In the genomic region with DNA sequence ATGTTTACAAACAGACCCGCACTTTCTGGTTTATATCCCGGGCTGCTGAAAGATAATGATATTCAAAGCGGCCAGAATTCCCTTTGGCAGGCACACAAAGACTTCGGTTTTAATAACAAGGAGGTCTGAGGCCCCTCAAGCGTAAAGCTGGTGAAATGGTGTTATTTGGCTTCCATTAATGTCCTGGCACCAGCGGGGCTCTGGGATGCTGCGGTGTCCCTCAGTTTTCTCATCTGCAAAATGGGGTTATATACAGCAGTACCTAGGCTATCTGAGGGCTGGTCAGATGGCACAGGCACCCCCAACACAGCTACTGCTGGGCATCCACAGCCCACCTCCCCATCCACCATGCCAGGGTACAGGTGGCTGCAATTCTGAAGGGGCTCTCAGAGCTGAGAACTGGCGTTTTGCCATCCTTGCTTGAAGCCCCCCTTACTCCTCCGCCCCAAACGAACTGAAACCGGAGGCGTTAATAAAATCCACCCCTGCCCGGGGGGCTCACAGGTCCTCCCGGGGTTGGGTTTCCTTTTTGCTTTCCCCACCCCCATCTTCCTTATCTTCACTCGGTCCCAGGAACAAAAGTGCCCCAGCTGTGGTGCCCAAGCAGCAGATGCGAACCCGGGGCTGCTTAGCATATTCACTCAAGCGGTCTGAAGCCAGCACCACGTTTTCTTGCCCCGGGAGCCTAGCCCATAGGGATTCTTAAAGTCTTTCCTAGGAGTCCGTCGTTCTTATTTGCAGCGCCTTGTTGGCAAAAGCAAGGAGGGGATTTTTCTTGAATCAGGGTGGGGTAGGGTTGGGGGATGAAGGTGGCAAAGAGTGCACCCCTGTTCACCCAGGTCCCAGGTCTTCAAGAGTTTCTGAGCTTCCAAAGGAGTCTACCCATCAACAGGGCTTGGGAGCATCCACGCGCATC, we compare ENCODE assay signal across 19 mouse cellular contexts. TPM values are rescaled to one million over a fixed set of nuclear protein-coding genes. Genes with fewer than 3 reads are reported as not detected.
A peak's percentile ranks its signal among the peaks of the same experiment; 100 is the strongest.
DNase-seq lines count a peak whose midpoint lies in the region; ATAC-seq and TF ChIP-seq lines count a peak whose summit lies in the region.
"Had no signal": no experiment of that assay in that cellular context is flagged by ENCODE, and none has a peak within 500 bp of the region (broad histone marks: within the 10 kb centered on the region; RNA-seq: fewer than 3 reads in every experiment).

No protein-coding gene starts in this region.

- ATAC-seq in midbrain, embryonic 12.5 days (ENCODE audit: low FRiP score, low read depth): 0 out of 2 replicates have a peak, but pooled peaks have one; percentile 31
- ATAC-seq in midbrain, postnatal 0 days (ENCODE audit: low FRiP score): no peak
- ATAC-seq in hindbrain, embryonic 14.5 days (ENCODE audit: low FRiP score): no peak
- ATAC-seq in neural tube, embryonic 13.5 days (ENCODE audit: low read depth): 0 out of 2 replicates have a peak, but pooled peaks have one; percentile 33
- ATAC-seq: liver, embryonic 12.5 days had no signal

- no peaks in the 10 kb centered on the region for H3K36me3 ChIP-seq in midbrain, embryonic 12.5 days
- H3K36me3 ChIP-seq in midbrain, postnatal 0 days (ENCODE audit: insufficient read depth, low read length): no peaks in the 10 kb centered on the region
- H3K36me3 ChIP-seq in hindbrain, embryonic 14.5 days (replicated peaks; ENCODE audit: control insufficient read depth, insufficient read depth): no peaks in the 10 kb centered on the region
- no peaks in the 10 kb centered on the region; the same call in 1 of the 2 replicates for H3K36me3 ChIP-seq in neural tube, embryonic 13.5 days
- H3K36me3 ChIP-seq: forebrain, embryonic 10.5 days; liver, embryonic 12.5 days had no signal

- peaks cover 86% of the 10 kb centered on the region for H3K27me3 ChIP-seq in midbrain, embryonic 12.5 days
- peaks cover 66% of the 10 kb centered on the region for H3K27me3 ChIP-seq in midbrain, postnatal 0 days (ENCODE audit: insufficient read depth, low read length)
- peaks cover 93% of the 10 kb centered on the region for H3K27me3 ChIP-seq in hindbrain, embryonic 14.5 days (ENCODE audit: control insufficient read depth, insufficient read depth, low read length)
- peaks cover 91% of the 10 kb centered on the region for H3K27me3 ChIP-seq in neural tube, embryonic 13.5 days

- peaks cover 11% of the 10 kb centered on the region for H3K4me1 ChIP-seq in midbrain, embryonic 12.5 days
- no peaks in the 10 kb centered on the region for H3K4me1 ChIP-seq in midbrain, postnatal 0 days (ENCODE audit: insufficient read depth, low read length)
- no peaks in the 10 kb centered on the region; the same call in none of the 2 replicates for H3K4me1 ChIP-seq in hindbrain, embryonic 14.5 days (replicated peaks; ENCODE audit: control insufficient read depth, insufficient read depth, low read length)
- peaks cover 50% of the 10 kb centered on the region for H3K4me1 ChIP-seq in neural tube, embryonic 13.5 days (replicated peaks)

- 2% methylated on average over 25 of the region's 25 CpGs for WGBS in midbrain, embryonic 12.5 days
- 4% methylated on average over 25 of the region's 25 CpGs for WGBS in midbrain, postnatal 0 days
- 4% methylated on average over 25 of the region's 25 CpGs for WGBS in hindbrain, embryonic 14.5 days
- 4% methylated on average over 25 of the region's 25 CpGs for WGBS in neural tube, embryonic 13.5 days

- H3K27ac ChIP-seq in midbrain, embryonic 12.5 days (replicated peaks): no peak overlapping the region
- H3K27ac ChIP-seq in midbrain, postnatal 0 days (ENCODE audit: low read depth, low read length): no peak overlapping the region
- H3K27ac ChIP-seq in hindbrain, embryonic 14.5 days: 0 out of 2 replicates have a peak overlapping the region, but pooled peaks have one; percentile 10
- peak overlapping the region; percentile 95 for H3K27ac ChIP-seq in neural tube, embryonic 13.5 days (replicated peaks)
- H3K27ac ChIP-seq: forebrain, embryonic 10.5 days; heart, adult 2 months; liver, embryonic 12.5 days; stomach, postnatal 0 days had no signal

- peaks cover 7% of the 10 kb centered on the region; the same call in 1 of the 2 replicates for H3K9me3 ChIP-seq in midbrain, embryonic 12.5 days
- H3K9me3 ChIP-seq in midbrain, postnatal 0 days (ENCODE audit: low read length): no peaks in the 10 kb centered on the region
- peaks cover 7% of the 10 kb centered on the region; the same call in 1 of the 2 replicates for H3K9me3 ChIP-seq in hindbrain, embryonic 14.5 days (ENCODE audit: control insufficient read depth, low read length)
- H3K9me3 ChIP-seq in neural tube, embryonic 13.5 days: 0 out of 2 replicates have a peak, but pooled peaks cover 3% of the 10 kb centered on the region
- H3K9me3 ChIP-seq: liver, embryonic 12.5 days had no signal

- DNase-seq in embryo, embryonic 10.5 days (ENCODE audit: low spot score): peak; percentile 38
- DNase-seq in embryo, embryonic 10 days (ENCODE audit: low spot score): no peak
- DNase-seq in midbrain, postnatal 0 days (ENCODE audit: low spot score): no peak
- DNase-seq in hindbrain, embryonic 14.5 days (ENCODE audit: low spot score): no peak
- no peak for DNase-seq in layer of hippocampus, postnatal 25 days (ENCODE audit: extremely low spot score in 1 of 2, low spot score in 1 of 2)
- no peak for DNase-seq in right cerebral cortex, adult 18-20 months
- DNase-seq: heart, adult 2 months; thymus, postnatal 14 days had no signal

- no peak overlapping the region for H3K4me3 ChIP-seq in midbrain, embryonic 12.5 days
- no peak overlapping the region for H3K4me3 ChIP-seq in midbrain, postnatal 0 days (ENCODE audit: low read depth, low read length)
- no peak overlapping the region for H3K4me3 ChIP-seq in hindbrain, embryonic 14.5 days (replicated peaks; ENCODE audit: low read length)
- no peak overlapping the region for H3K4me3 ChIP-seq in neural tube, embryonic 13.5 days
- H3K4me3 ChIP-seq: forebrain, embryonic 10.5 days; heart, adult 2 months; liver, embryonic 12.5 days had no signal

- no peak overlapping the region for H3K4me2 ChIP-seq in midbrain, embryonic 12.5 days (replicated peaks)
- H3K4me2 ChIP-seq in midbrain, postnatal 0 days (ENCODE audit: low read depth, low read length, poor library complexity, severe bottlenecking): no peak overlapping the region
- peak overlapping the region; percentile 6 for H3K4me2 ChIP-seq in hindbrain, embryonic 14.5 days (replicated peaks)
- peak overlapping the region; percentile 49 for H3K4me2 ChIP-seq in neural tube, embryonic 13.5 days
- H3K4me2 ChIP-seq: liver, embryonic 12.5 days had no signal

- H3K9ac ChIP-seq in midbrain, embryonic 12.5 days (replicated peaks): no peak overlapping the region
- no peak overlapping the region for H3K9ac ChIP-seq in midbrain, postnatal 0 days (replicated peaks; ENCODE audit: low read length, poor library complexity, severe bottlenecking)
- no peak overlapping the region for H3K9ac ChIP-seq in hindbrain, embryonic 14.5 days
- H3K9ac ChIP-seq in neural tube, embryonic 13.5 days: peak overlapping the region; percentile 86; the same call in 1 of the 2 replicates
- H3K9ac ChIP-seq: liver, embryonic 12.5 days had no signal

- TF ChIP-seq CTCF in midbrain, postnatal 0 days (IDR thresholded peaks at IDR 0.05): no peak

RNA-seq across cellular contexts. Expression of gene Tlx3, which starts 7.6 kb away (rescaled TPM):
- polyA plus RNA-seq in midbrain, embryonic 12.5 days (2016; fragmentation: Nextera tagmentation; extraction: Ambion mirVana): 4.3 and 5.0 TPM in 2 replicates
- 2.5 and 7.2 TPM in 2 replicates for total RNA-seq in midbrain, postnatal 0 days (2014; rRNA removed)
- 0.22 TPM in 1 of 2 replicates, not detected in the other for polyA plus RNA-seq in midbrain, postnatal 0 days (2015; fragmentation: Nextera tagmentation; extraction: Ambion mirVana)
- 21.2 and 23.0 TPM in 2 replicates for polyA plus RNA-seq in hindbrain, embryonic 14.5 days (2014; fragmentation: Nextera tagmentation; extraction: Ambion mirVana)
- 53.2 and 55.7 TPM in 2 replicates for polyA plus RNA-seq in neural tube, embryonic 13.5 days (2015; fragmentation: Nextera tagmentation; extraction: Ambion mirVana)
- not detected for total RNA-seq in layer of hippocampus, postnatal 25 days (2021)
- total RNA-seq: gastrocnemius, adult 8-10 months; heart, adult 2 months; layer of hippocampus, adult 8-10 months; megakaryocyte, adult 5-6 weeks had no signal
- polyA plus RNA-seq: C2C12; forebrain, embryonic 10.5 days; heart, adult 2 months; heart, embryonic 16.5 days; liver, embryonic 12.5 days; lung, embryonic 16.5 days; stomach, postnatal 0 days had no signal

RNA-seq across cellular contexts. Expression of gene Npm1, which starts 32.8 kb away (rescaled TPM):
- 647 and 719 TPM in 2 replicates for polyA plus RNA-seq in midbrain, embryonic 12.5 days (2016; fragmentation: Nextera tagmentation; extraction: Ambion mirVana)
- 303 and 313 TPM in 2 replicates for total RNA-seq in midbrain, postnatal 0 days (2014; rRNA removed)
- polyA plus RNA-seq in midbrain, postnatal 0 days (2015; fragmentation: Nextera tagmentation; extraction: Ambion mirVana): 321 and 334 TPM in 2 replicates
- 418 and 450 TPM in 2 replicates for polyA plus RNA-seq in hindbrain, embryonic 14.5 days (2014; fragmentation: Nextera tagmentation; extraction: Ambion mirVana)
- polyA plus RNA-seq in neural tube, embryonic 13.5 days (2015; fragmentation: Nextera tagmentation; extraction: Ambion mirVana): 495 and 526 TPM in 2 replicates
- total RNA-seq in layer of hippocampus, postnatal 25 days (2021): 100 to 1,000 TPM; 167 to 170 TPM

RNA-seq across cellular contexts. Expression of gene Fgf18, which starts 48.6 kb away (rescaled TPM):
- polyA plus RNA-seq in midbrain, embryonic 12.5 days (2016; fragmentation: Nextera tagmentation; extraction: Ambion mirVana): 3.0 and 3.6 TPM in 2 replicates
- 6.7 and 10.8 TPM in 2 replicates for total RNA-seq in midbrain, postnatal 0 days (2014; rRNA removed)
- 6.5 and 7.7 TPM in 2 replicates for polyA plus RNA-seq in midbrain, postnatal 0 days (2015; fragmentation: Nextera tagmentation; extraction: Ambion mirVana)
- 9.0 and 10.1 TPM in 2 replicates for polyA plus RNA-seq in hindbrain, embryonic 14.5 days (2014; fragmentation: Nextera tagmentation; extraction: Ambion mirVana)
- polyA plus RNA-seq in neural tube, embryonic 13.5 days (2015; fragmentation: Nextera tagmentation; extraction: Ambion mirVana): 10.1 and 10.8 TPM in 2 replicates
- total RNA-seq in layer of hippocampus, postnatal 25 days (2021): 1 to 10 TPM; 3.9 to 4.3 TPM
- total RNA-seq: megakaryocyte, adult 5-6 weeks had no signal

Comparison
In these comparisons a context has a peak if more than half of its experiments do, and no peak if none do; other contexts are left out.
1. ATAC-seq: peak in midbrain, embryonic 12.5 days (single experiment) and neural tube, embryonic 13.5 days (single experiment); none in midbrain, postnatal 0 days (single experiment) and hindbrain, embryonic 14.5 days (single experiment).
2. H3K27ac ChIP-seq: peak in hindbrain, embryonic 14.5 days (single experiment) and neural tube, embryonic 13.5 days (single experiment); none in midbrain, embryonic 12.5 days (single experiment) and midbrain, postnatal 0 days (single experiment).
3. H3K4me2 ChIP-seq: peak in hindbrain, embryonic 14.5 days (single experiment) and neural tube, embryonic 13.5 days (single experiment); none in midbrain, embryonic 12.5 days (single experiment) and midbrain, postnatal 0 days (single experiment).